Mouse (Mus musculus) heart, adult 2 months (tissue): ENCODE measurements around the gene Mgarp. TPM values are rescaled to one million over a fixed set of nuclear protein-coding genes. Genes with fewer than 3 reads are reported as not detected.

Experiments
- DNase-seq, 2 experiments: peaks; one replicate each; pipeline ENCODE4 v3.0.0; 2021
- H3K27ac ChIP-seq: fragments of 200-600 bp; 2 replicates; pipeline ENCODE4 v1.8.1; 2022
- H3K27me3 ChIP-seq: fragments of 200-500 bp; 2 replicates; pipeline ENCODE4 v1.6.1; 2012; ENCODE audit warnings: mild to moderate bottlenecking, low read length, inconsistent platforms, mixed read lengths; ENCODE audit not compliant: control insufficient read depth, insufficient read depth
- H3K36me3 ChIP-seq: fragments of 200-500 bp; 2 replicates; pipeline ENCODE4 v1.6.1; 2012; ENCODE audit warnings: low read length, inconsistent platforms; ENCODE audit not compliant: control insufficient read depth, insufficient read depth
- H3K4me1 ChIP-seq: fragments of 200-500 bp; 2 replicates; pipeline ENCODE4 v1.6.1; 2011; ENCODE audit warnings: low read length; ENCODE audit not compliant: control insufficient read depth, insufficient read depth
- H3K4me3 ChIP-seq: fragments of 200-600 bp; 2 replicates; pipeline ENCODE4 v1.8.1; 2022
- H3K79me2 ChIP-seq: fragments of 200-500 bp; replicated peaks from 2 replicates; pipeline ENCODE4 v1.6.1; 2012; ENCODE audit warnings: mild to moderate bottlenecking, inconsistent platforms, low read length, moderate library complexity, mixed read lengths; ENCODE audit not compliant: control insufficient read depth, insufficient read depth
- H3K9ac ChIP-seq: fragments of 200-500 bp; 2 replicates; pipeline ENCODE4 v1.6.1; 2012; ENCODE audit warnings: low read depth, mild to moderate bottlenecking, control low read depth, inconsistent platforms, low read length, mixed read lengths
- CTCF ChIP-seq: fragments of 200-600 bp; IDR thresholded peaks from 2 replicates; pipeline ENCODE4 v1.8.1; 2022; ENCODE audit warnings: antibody characterized with exemption, mild to moderate bottlenecking, moderate library complexity
- EP300 ChIP-seq: fragments of 200-500 bp; IDR thresholded peaks from 2 replicates; pipeline ENCODE4 v1.6.1; 2011; ENCODE audit warnings: low read depth, low read length, control low read depth; ENCODE audit not compliant: insufficient read depth
- POLR2A ChIP-seq: fragments of 200-500 bp; IDR thresholded peaks from 2 replicates; pipeline ENCODE4 v1.6.1; 2011; ENCODE audit warnings: mild to moderate bottlenecking, low read depth, low read length, control low read depth; ENCODE audit not compliant: insufficient read depth
- WGBS: fragments of 180-500 bp; shearing (Covaris S2); methylation state at CpG from one replicate; pipeline ENCODE4 v1.1.7; 2018; 5-methylcytosine and 5-hydroxymethylcytosine counted together
- intact Hi-C: fragments of 180-260 bp; cut with DNase I; formaldehyde crosslinking; loops from one replicate; pipeline ENCODE4 v1.15.1; 2025
- polyA plus RNA-seq: library from polyadenylated mRNA; depleted of rRNA; stranded (reverse); fragments of >200 nt; gene quantifications from 2 replicates; pipeline ENCODE4 v1.2.3, GENCODE M21; 2012
- total RNA-seq, 2 experiments: library from RNA; stranded (reverse); gene quantifications; 2 replicates each; pipeline ENCODE4 v1.2.3; 2021

Mgarp gene
- total and polyA plus RNA-seq, 3 experiments = 0.12 to 0.70 TPM; not detected in 1

DNA sequence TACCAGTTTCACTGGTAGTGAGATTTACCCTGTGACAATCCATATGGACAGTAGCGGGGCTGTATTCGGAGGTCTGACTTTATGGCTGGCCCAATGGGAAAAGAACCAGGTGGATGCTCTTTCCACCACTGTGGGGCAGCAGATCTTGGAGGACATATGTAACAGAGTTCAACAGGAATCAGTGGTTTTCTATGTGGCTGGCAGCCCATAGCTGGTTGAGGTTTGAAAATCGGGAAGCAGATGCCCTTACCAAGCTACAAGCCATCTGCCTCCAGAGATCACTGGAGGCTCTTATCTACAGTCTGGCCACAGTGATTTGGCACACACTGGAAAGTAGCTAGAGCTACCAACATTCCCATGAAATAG, 31.0 kb downstream of the Mgarp start:
- peak overlapping the region; percentile 7; the same call in 1 of the 2 replicates for H3K9ac ChIP-seq
- peak overlapping the region; percentile 46; the same call in 1 of the 2 replicates for H3K4me3 ChIP-seq

DNA sequence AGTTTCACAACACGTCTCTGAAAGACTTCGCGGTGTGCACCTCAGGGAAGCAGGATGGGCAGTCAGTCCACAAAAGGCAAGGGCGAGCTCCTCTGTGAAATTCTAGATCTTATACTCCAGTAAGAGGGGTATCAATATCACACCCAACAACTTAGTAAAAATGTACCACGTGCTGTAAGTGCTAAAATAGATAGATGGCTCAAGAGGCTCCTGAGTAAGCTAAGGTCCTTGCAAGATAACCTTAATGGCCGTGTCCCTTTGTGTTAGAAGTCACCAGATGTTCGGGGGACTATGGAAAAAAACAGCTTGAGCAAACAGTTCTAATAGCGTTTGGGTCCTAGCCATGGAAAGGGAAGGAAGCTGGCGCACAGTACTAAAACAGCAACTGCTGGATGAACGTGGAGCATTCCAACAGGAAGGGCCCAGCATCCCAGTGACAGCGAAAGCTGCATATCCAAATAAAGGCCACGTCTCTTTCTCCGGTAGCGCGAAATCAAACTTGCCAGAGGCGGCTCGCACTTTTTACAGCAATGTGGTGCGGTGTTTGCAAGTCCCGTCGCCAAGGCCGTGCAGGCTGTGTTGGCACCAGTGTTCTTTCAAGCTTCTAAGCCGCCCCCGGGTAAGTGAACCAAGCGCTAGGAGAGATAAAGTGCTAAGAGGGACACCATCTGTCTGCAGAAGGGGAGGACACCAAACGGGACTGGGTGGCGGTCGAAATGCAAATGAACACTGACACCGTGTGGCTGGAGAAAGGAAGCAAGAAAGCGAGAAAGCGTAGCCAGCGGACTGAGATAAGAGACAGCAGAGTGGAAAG, 31.6 kb downstream of the Mgarp start:
- intact Hi-C loops = loop anchor here (1.0 to 2.0 kb wide), 2 partner anchors 76 to 131 kb away; no protein-coding TSS in a partner anchor
- Histone ChIP-seq H3K27ac (peak overlapping the region; percentile 67), H3K36me3 (no peaks in the 10 kb centered on the region), H3K4me1 (0 out of 2 replicates have a peak, but pooled peaks cover 1% of the 10 kb centered on the region), H3K9ac (peak overlapping the region; percentile 52), H3K4me3 (peak overlapping the region; percentile 46), H3K27me3 (no peaks in the 10 kb centered on the region), H3K79me2 (no peaks in the 10 kb centered on the region)
- peak; percentile 75 to 84 for DNase-seq
- TF ChIP-seq CTCF = peak; percentile 87
- TF ChIP-seq EP300 = peak; percentile 85
- TF ChIP-seq POLR2A = no peak
- 6% methylated on average over 31 of the region's 31 CpGs for WGBS

More for the DNA sequence above, 31.0 kb downstream of the Mgarp start:
- H3K79me2 ChIP-seq = no peaks in the 10 kb centered on the region
- 0 out of 2 replicates have a peak, but pooled peaks cover 1% of the 10 kb centered on the region for H3K4me1 ChIP-seq
- no peaks in the 10 kb centered on the region for H3K27me3 ChIP-seq
- H3K36me3 ChIP-seq = no peaks in the 10 kb centered on the region
- H3K27ac ChIP-seq = peak overlapping the region; percentile 67
- WGBS = 0% methylated on average over 3 of the region's 3 CpGs
- DNase-seq = no peak
- TF ChIP-seq CTCF (peak; percentile 40), POLR2A (no peak), EP300 (no peak)
- intact Hi-C loops = loop anchor here (1.0 to 2.0 kb wide), 2 partner anchors 77 to 131 kb away; no protein-coding TSS in a partner anchor

DNA sequence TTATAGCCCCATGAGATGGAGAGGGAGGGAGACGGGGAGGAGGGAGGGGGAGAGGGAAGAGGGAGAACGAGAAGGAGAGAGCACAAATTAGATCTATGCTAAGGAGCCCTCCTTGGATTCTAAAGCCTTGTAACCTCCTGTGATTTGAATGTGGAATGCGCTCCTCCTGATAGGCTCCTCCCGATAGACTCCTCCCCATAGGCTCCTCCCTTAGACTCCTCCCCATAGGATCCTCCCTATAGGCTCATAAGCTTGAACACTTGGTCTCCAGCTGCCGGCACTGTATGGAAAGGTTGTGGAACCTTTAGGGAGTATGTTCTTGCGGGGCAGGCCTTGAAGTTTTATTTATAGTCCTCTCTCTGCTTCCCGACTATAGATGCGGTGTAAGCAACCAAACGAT, 35.5 kb downstream of the Mgarp start:
- no peak overlapping the region for H3K9ac ChIP-seq
- no peak for DNase-seq
- H3K36me3 ChIP-seq = no peaks in the 10 kb centered on the region
- no peak overlapping the region for H3K27ac ChIP-seq
- peaks cover 1% of the 10 kb centered on the region; the same call in 1 of the 2 replicates for H3K4me1 ChIP-seq
- no peak overlapping the region for H3K4me3 ChIP-seq
- 58% methylated on average over 8 of the region's 9 CpGs for WGBS
- TF ChIP-seq CTCF = no peak
- TF ChIP-seq EP300 = no peak
- no peak for TF ChIP-seq POLR2A
- H3K79me2 ChIP-seq = no peaks in the 10 kb centered on the region
- no peaks in the 10 kb centered on the region for H3K27me3 ChIP-seq
- intact Hi-C loops = no loop called here

DNA sequence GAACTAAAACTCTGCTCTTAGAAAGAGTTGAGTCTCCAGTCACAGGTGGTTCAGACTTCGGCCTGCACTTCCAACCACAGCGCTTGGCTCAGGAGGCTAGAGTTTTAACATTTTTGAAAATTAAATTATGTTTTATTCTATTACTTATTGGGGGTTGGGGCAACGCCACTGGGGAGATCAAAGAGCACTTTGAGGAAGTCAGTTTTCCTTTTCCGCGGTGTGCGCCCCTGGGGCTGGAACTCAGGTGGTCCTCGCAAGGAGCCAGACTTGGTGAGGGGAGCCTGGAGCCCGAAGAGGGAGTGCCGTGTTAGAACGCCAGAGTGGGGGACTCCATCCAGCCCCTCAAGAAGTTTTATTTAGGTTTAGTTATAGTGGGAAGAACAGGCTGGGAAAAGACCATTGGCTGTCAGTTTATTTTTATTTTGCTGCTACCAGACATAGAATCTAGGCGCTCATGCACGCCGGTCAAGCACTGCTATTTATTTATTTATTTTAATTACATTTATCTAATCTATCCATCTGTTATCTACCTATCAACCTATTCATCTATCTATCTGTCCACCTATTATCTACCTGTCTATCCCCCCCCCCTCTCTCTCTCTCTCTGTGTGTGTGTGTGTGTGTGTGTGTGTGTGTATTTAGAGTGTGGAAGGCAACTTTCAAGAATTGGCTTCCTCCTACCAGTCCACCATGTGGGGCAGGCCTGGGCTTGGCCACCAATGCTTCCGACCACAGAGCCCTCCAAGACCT, 36.8 kb downstream of the Mgarp start:
- Histone ChIP-seq H3K79me2 (no peaks in the 10 kb centered on the region), H3K4me1 (no peaks in the 10 kb centered on the region; the same call in 1 of the 2 replicates), H3K27ac (no peak overlapping the region), H3K9ac (no peak overlapping the region), H3K36me3 (no peaks in the 10 kb centered on the region), H3K27me3 (no peaks in the 10 kb centered on the region), H3K4me3 (no peak overlapping the region)
- intact Hi-C loops = no loop called here
- no peak for DNase-seq
- TF ChIP-seq CTCF (no peak), POLR2A (no peak), EP300 (no peak)
- WGBS = 72% methylated on average over 14 of the region's 14 CpGs

DNA sequence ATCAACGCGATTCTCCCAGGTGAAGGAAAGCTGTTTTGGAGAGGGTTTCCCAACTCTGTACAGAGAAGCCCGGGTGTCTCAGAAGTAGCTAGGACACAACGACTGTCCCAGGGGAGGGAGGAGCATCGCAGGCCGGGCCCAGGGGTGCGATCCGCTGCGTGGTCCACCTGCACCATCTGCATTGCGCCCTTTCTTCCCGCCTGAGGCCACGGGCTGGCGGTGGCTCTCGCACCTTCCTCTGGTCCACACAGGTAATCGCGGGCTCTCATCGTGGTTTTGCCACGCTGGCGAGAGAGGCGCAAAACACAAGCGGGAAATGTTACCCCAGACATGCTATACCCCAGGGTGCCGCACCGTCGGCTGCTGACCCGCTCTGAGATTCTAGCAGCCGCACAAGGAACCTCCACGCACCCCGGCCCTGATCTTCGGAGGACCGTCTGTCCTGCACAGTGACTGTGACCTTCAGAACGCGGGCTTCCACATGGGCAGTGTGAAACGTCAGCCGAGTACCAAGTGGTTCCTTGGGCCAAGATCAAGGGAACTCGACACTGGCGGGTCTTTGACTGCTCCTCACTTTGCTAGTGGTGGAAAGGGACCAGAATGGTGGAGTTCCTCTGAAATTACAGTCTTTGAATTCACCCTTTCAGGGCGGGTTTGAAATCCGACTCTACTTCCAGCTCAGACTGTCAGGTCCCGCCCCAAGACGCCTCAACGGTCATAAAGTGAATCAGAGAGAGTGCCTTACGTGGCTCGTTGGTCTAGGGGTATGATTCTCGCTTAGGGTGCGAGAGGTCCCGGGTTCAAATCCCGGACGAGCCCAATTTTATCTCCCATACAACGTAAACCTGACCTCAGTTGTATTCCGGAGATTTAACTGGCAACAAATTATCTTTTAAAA, 37.6 kb downstream of the Mgarp start:
- Histone ChIP-seq H3K27ac (no peak overlapping the region), H3K79me2 (no peaks in the 10 kb centered on the region), H3K27me3 (no peaks in the 10 kb centered on the region), H3K4me1 (no peaks in the 10 kb centered on the region; the same call in 1 of the 2 replicates), H3K4me3 (peak overlapping the region; percentile 45), H3K9ac (peak overlapping the region; percentile 66), H3K36me3 (no peaks in the 10 kb centered on the region)
- 9% methylated on average over 50 of the region's 50 CpGs for WGBS
- DNase-seq = peak; percentile 72 to 78
- intact Hi-C loops = no loop called here
- no peak for TF ChIP-seq CTCF
- TF ChIP-seq POLR2A = no peak
- no peak for TF ChIP-seq EP300
